Mouse (Mus musculus) small intestine, adult 2 months (tissue): Measurements from ENCODE around the gene Atg10.

ENCODE experiments used
- CTCF ChIP-seq: fragments of 200-500 bp; IDR thresholded peaks from 2 replicates; pipeline ENCODE4 v1.5.1; 2012; ENCODE audit warnings: low read depth, mild to moderate bottlenecking, control low read depth, inconsistent platforms, low read length, moderate library complexity, mixed read lengths; ENCODE audit not compliant: insufficient replicate concordance, insufficient read length; ENCODE audit errors: extremely low read depth
- POLR2A ChIP-seq: fragments of 200-500 bp; IDR thresholded peaks from 2 replicates; pipeline ENCODE4 v1.6.1; 2012; ENCODE audit warnings: low read depth, mild to moderate bottlenecking, control low read depth, inconsistent platforms, low read length, moderate library complexity

GRCm38 (mm10) chr13:90968940-90969339 lies 254.8 kb downstream of the Atg10 start:
- no peak for TF ChIP-seq POLR2A
- TF ChIP-seq CTCF: no peak
